Mouse (Mus musculus) forebrain, embryonic 11.5 days (tissue): ENCODE measurements at regions not wholly inside any gene's neighbourhood (a gene's known extent, or its start where the extent isn't known, plus 50 kb on each side); places are given as distances from the start of the nearest gene placed in this dataset.

Experiments used
- ATAC-seq: fragments of 200-750 bp; cut with Nextera tagmentation; replicated peaks from 2 replicates; pipeline ENCODE4 v1.8.0; 2017; ENCODE audit warnings: moderate TSS enrichment; ENCODE audit not compliant: low FRiP score
- DNase-seq: peaks from one replicate; pipeline ENCODE4 v3.0.0-alpha.2; 2017; ENCODE audit warnings: low spot score
- H3K27ac ChIP-seq: fragments of 300-500 bp; sonication (generic); 2 replicates; pipeline ENCODE4 v1.5.1; 2014; ENCODE audit warnings: low read depth, low read length
- H3K27me3 ChIP-seq: fragments of 300-500 bp; sonication (generic); 2 replicates; pipeline ENCODE4 v1.6.1; 2014; ENCODE audit warnings: mild to moderate bottlenecking, low read length, mixed read lengths; ENCODE audit not compliant: control insufficient read depth, insufficient read depth
- H3K36me3 ChIP-seq: fragments of 300-500 bp; sonication (generic); 2 replicates; pipeline ENCODE4 v1.6.1; 2014; ENCODE audit warnings: mild to moderate bottlenecking, low read length, moderate library complexity, mixed read lengths; ENCODE audit not compliant: control insufficient read depth, insufficient read depth
- H3K4me1 ChIP-seq: fragments of 300-500 bp; sonication (generic); replicated peaks from 2 replicates; pipeline ENCODE4 v1.6.1; 2014; ENCODE audit warnings: low read length, mixed read lengths; ENCODE audit not compliant: control insufficient read depth, insufficient read depth
- H3K4me2 ChIP-seq: fragments of 300-500 bp; sonication (generic); 2 replicates; pipeline ENCODE4 v1.6.1; 2014; ENCODE audit warnings: low read depth, mild to moderate bottlenecking, low read length, moderate library complexity, mixed read lengths; ENCODE audit not compliant: severe bottlenecking
- H3K4me3 ChIP-seq: fragments of 300-500 bp; sonication (generic); 2 replicates; pipeline ENCODE4 v1.5.1; 2014; ENCODE audit warnings: low read depth, low read length
- H3K9ac ChIP-seq: fragments of 300-500 bp; sonication (generic); 2 replicates; pipeline ENCODE4 v1.6.1; 2014; ENCODE audit warnings: low read length
- H3K9me3 ChIP-seq: fragments of 300-500 bp; sonication (generic); 2 replicates; pipeline ENCODE4 v1.6.1; 2016; ENCODE audit warnings: low read length, mixed read lengths; ENCODE audit not compliant: control insufficient read depth
- WGBS: fragments of 180-500 bp; shearing (Covaris S2); extraction: QIAGEN DNeasy Blood & Tissue Kit; methylation state at CpG from one replicate; pipeline ENCODE4 v1.1.7; 2014; 5-methylcytosine and 5-hydroxymethylcytosine counted together

- ATAC-seq: 0 out of 2 replicates have a peak, but pooled peaks have one; percentile 8
- Histone ChIP-seq H3K4me1 (peaks cover 16% of the 10 kb centered on the region), H3K27ac (no peak overlapping the region), H3K27me3 (peaks cover 11% of the 10 kb centered on the region), H3K36me3 (no peaks in the 10 kb centered on the region), H3K4me2 (no peak overlapping the region), H3K9ac (no peak overlapping the region), H3K4me3 (no peak overlapping the region), H3K9me3 (no peaks in the 10 kb centered on the region)
- DNase-seq: no peak
- 10% methylated on average over 4 of the region's 4 CpGs for WGBS
These were observed 67.3 kb downstream of the C1d start for GRCm38 (mm10) chr11:17324651-17325050.

GRCm38 (mm10) chr11:17325731-17326646 is 68.6 kb downstream of the C1d start:
- Histone ChIP-seq H3K27ac (peak overlapping the region; percentile 53; the same call in 1 of the 2 replicates), H3K36me3 (no peaks in the 10 kb centered on the region)

GRCm38 (mm10) chr11:17326695-17327094 is 69.3 kb downstream of the C1d start:
- ATAC-seq (no peak; the same call in 1 of the 2 replicates), DNase-seq (no peak)
- Histone ChIP-seq H3K4me1 (peaks cover 16% of the 10 kb centered on the region), H3K36me3 (no peaks in the 10 kb centered on the region), H3K9ac (no peak overlapping the region; the same call in 1 of the 2 replicates), H3K27ac (peak overlapping the region; percentile 53; the same call in 1 of the 2 replicates), H3K4me3 (no peak overlapping the region), H3K9me3 (no peaks in the 10 kb centered on the region), H3K27me3 (peaks cover 11% of the 10 kb centered on the region), H3K4me2 (peak overlapping the region; percentile 35; the same call in 1 of the 2 replicates)
- 38% methylated on average over 4 of the region's 4 CpGs for WGBS

More at GRCm38 (mm10) chr11:17325731-17326646, 68.6 kb downstream of the C1d start:
- 10% methylated on average over 10 of the region's 10 CpGs for WGBS
- H3K4me1 ChIP-seq: peaks cover 16% of the 10 kb centered on the region
- no peak overlapping the region for H3K4me3 ChIP-seq
- peak; percentile 66 for DNase-seq
- H3K27me3 ChIP-seq: peaks cover 11% of the 10 kb centered on the region
- no peak overlapping the region for H3K9ac ChIP-seq
- peak overlapping the region; percentile 35; the same call in 1 of the 2 replicates for H3K4me2 ChIP-seq
- H3K9me3 ChIP-seq: no peaks in the 10 kb centered on the region
- ATAC-seq: peak; percentile 89

GRCm38 (mm10) chr11:17351476-17351875 is 94.1 kb downstream of the C1d start:
- Histone ChIP-seq H3K4me2 (no peak overlapping the region), H3K4me1 (0 out of 2 replicates have a peak, but pooled peaks cover 2% of the 10 kb centered on the region), H3K36me3 (no peaks in the 10 kb centered on the region), H3K27ac (no peak overlapping the region), H3K27me3 (no peaks in the 10 kb centered on the region), H3K9ac (no peak overlapping the region), H3K4me3 (no peak overlapping the region), H3K9me3 (no peaks in the 10 kb centered on the region)
- DNase-seq (no peak), ATAC-seq (no peak)
- WGBS: 100% methylated on average over 1 of the region's 1 CpGs

- Histone ChIP-seq H3K27me3 (no peaks in the 10 kb centered on the region), H3K36me3 (no peaks in the 10 kb centered on the region), H3K4me3 (no peak overlapping the region), H3K27ac (no peak overlapping the region), H3K9ac (no peak overlapping the region), H3K4me2 (no peak overlapping the region), H3K4me1 (0 out of 2 replicates have a peak, but pooled peaks cover 2% of the 10 kb centered on the region), H3K9me3 (no peaks in the 10 kb centered on the region)
- 66% methylated on average over 17 of the region's 17 CpGs for WGBS
- ATAC-seq (peak; percentile 82), DNase-seq (no peak)
These were observed 95.1 kb downstream of the C1d start for GRCm38 (mm10) chr11:17352148-17353130.

GRCm38 (mm10) chr11:17359698-17360254 is 102.4 kb downstream of the C1d start:
- no peaks in the 10 kb centered on the region for H3K27me3 ChIP-seq
- no peak overlapping the region for H3K27ac ChIP-seq
- DNase-seq (no peak), ATAC-seq (0 out of 2 replicates have a peak, but pooled peaks have one; percentile 18)
- H3K9ac ChIP-seq: no peak overlapping the region
- WGBS: 57% methylated on average over 1 of the region's 1 CpGs
- no peak overlapping the region for H3K4me3 ChIP-seq
- H3K36me3 ChIP-seq: no peaks in the 10 kb centered on the region
- no peaks in the 10 kb centered on the region for H3K4me1 ChIP-seq
- no peaks in the 10 kb centered on the region for H3K9me3 ChIP-seq
- H3K4me2 ChIP-seq: no peak overlapping the region

GRCm38 (mm10) chr11:17377859-17378258 is 120.5 kb downstream of the C1d start:
- Histone ChIP-seq H3K36me3 (no peaks in the 10 kb centered on the region), H3K4me1 (no peaks in the 10 kb centered on the region), H3K4me2 (no peak overlapping the region), H3K9me3 (no peaks in the 10 kb centered on the region), H3K27ac (no peak overlapping the region), H3K4me3 (no peak overlapping the region), H3K27me3 (no peaks in the 10 kb centered on the region), H3K9ac (no peak overlapping the region)
- WGBS: 78% methylated on average over 3 of the region's 3 CpGs
- ATAC-seq (no peak), DNase-seq (no peak)

GRCm38 (mm10) chr11:17386756-17387155 is 129.4 kb downstream of the C1d start:
- Histone ChIP-seq H3K9me3 (no peaks in the 10 kb centered on the region), H3K36me3 (no peaks in the 10 kb centered on the region), H3K27me3 (no peaks in the 10 kb centered on the region), H3K4me3 (no peak overlapping the region), H3K27ac (no peak overlapping the region), H3K4me2 (no peak overlapping the region), H3K9ac (no peak overlapping the region), H3K4me1 (no peaks in the 10 kb centered on the region)
- no peak for DNase-seq
- WGBS: 87% methylated on average over 3 of the region's 3 CpGs
- no peak for ATAC-seq
